Mouse (Mus musculus): Measurements from ENCODE around the gene Pax8. TPM values are rescaled to one million over a fixed set of nuclear protein-coding genes. Genes with fewer than 3 reads are reported as not detected.

Gene Pax8
- polyA plus RNA-seq, 1 experiment from 2014 or later: 1.6 TPM

Other genes with a start within 250 kb of the Pax8 start
- gene Il1f5, start 198.6 kb downstream of the Pax8 start, polyA plus RNA-seq (2016; fragmentation: Nextera tagmentation; extraction: Ambion mirVana): not detected in 2 replicates
- gene Il1f10, start 184.4 kb downstream of the Pax8 start, polyA plus RNA-seq (2016; fragmentation: Nextera tagmentation; extraction: Ambion mirVana): not detected in 2 replicates
- not detected in 2 replicates for gene Il1rn, start 138.7 kb downstream of the Pax8 start, polyA plus RNA-seq (2016; fragmentation: Nextera tagmentation; extraction: Ambion mirVana)
- gene Psd4, start 108.0 kb downstream of the Pax8 start, polyA plus RNA-seq (2016; fragmentation: Nextera tagmentation; extraction: Ambion mirVana): 1.1 and 1.3 TPM in 2 replicates